Mouse (Mus musculus): ENCODE data around the gene Dhx33. TPM values are rescaled to one million over a fixed set of nuclear protein-coding genes. Genes with fewer than 3 reads are reported as not detected.

Dhx33 gene
- polyA plus RNA-seq, 1 experiment from 2014 or later = 12.1 TPM

DNA sequence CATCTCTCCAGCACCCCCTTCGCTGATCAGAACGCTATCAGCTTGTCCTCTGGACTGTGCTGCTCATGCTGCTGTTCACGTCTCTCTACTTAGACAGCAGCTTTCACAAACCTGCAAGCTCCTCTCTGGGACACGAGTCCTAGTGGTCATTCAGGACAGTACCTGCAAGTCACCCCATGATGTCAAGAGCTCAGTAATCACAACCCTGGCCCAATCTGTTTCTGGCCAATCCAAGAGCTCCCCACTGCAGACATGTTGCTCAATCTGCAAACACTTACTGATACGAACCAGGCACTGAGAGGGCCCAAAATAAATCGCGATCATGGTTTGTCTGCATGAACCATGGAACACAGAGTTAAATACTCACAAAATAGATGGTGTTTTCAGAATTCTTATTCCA, 8.5 kb upstream of the Dhx33 start:
- H3K4me2 ChIP-seq (ENCODE audit: low read length) = no peak overlapping the region

DNA sequence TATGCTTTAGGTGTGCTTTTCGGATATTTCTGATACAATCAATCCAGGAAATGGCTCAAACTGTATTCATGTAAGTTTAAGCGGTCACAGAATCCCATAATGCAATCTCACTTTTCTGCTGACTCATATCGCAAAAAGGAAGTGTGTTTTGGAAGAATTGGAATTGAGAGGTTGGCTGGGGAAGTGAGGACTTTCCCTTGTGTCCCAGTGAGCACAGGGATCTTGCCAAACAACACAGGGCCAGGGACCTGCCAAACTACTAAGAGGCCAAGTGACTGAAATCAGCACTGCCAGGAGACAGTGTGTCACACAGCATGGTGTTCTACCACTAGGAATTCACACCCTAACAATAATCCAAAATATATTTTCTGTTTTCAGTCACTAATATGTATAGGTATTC, 4.1 kb upstream of the Dhx33 start:
- no peaks in the 10 kb centered on the region for H3K27me3 ChIP-seq (ENCODE audit: insufficient read depth, low read length)
- H3K9ac ChIP-seq (ENCODE audit: low read depth, low read length) = no peak overlapping the region
- WGBS = 89% methylated on average over 3 of the region's 3 CpGs
- H3K4me2 ChIP-seq (ENCODE audit: low read length) = no peak overlapping the region
- H3K9me3 ChIP-seq (replicated peaks; ENCODE audit: low read length) = no peaks in the 10 kb centered on the region
- H3K4me1 ChIP-seq (replicated peaks; ENCODE audit: insufficient read depth, low read length) = no peaks in the 10 kb centered on the region
- no peak overlapping the region for H3K27ac ChIP-seq
- H3K4me3 ChIP-seq (replicated peaks; ENCODE audit: low read depth, low read length) = no peak overlapping the region
- no peak for TF ChIP-seq CTCF (IDR thresholded peaks at IDR 0.05; ENCODE audit: low read depth)
- peaks cover 36% of the 10 kb centered on the region for H3K36me3 ChIP-seq (ENCODE audit: insufficient read depth, low read length)
- ATAC-seq (replicated peaks; ENCODE audit: low FRiP score, low read depth) (no peak), DNase-seq (ENCODE audit: low spot score) (no peak)

More for the DNA sequence above, 8.5 kb upstream of the Dhx33 start:
- Histone ChIP-seq H3K36me3 (ENCODE audit: insufficient read depth, low read length) (peaks cover 42% of the 10 kb centered on the region), H3K4me1 (replicated peaks; ENCODE audit: insufficient read depth, low read length) (no peaks in the 10 kb centered on the region), H3K27me3 (ENCODE audit: insufficient read depth, low read length) (no peaks in the 10 kb centered on the region), H3K9me3 (replicated peaks; ENCODE audit: low read length) (no peaks in the 10 kb centered on the region), H3K27ac (no peak overlapping the region), H3K9ac (ENCODE audit: low read depth, low read length) (no peak overlapping the region), H3K4me3 (replicated peaks; ENCODE audit: low read depth, low read length) (no peak overlapping the region)
- WGBS = 94% methylated on average over 7 of the region's 7 CpGs
- TF ChIP-seq CTCF (IDR thresholded peaks at IDR 0.05; ENCODE audit: low read depth) = no peak
- ATAC-seq (replicated peaks; ENCODE audit: low FRiP score, low read depth) (no peak), DNase-seq (ENCODE audit: low spot score) (no peak)

DNA sequence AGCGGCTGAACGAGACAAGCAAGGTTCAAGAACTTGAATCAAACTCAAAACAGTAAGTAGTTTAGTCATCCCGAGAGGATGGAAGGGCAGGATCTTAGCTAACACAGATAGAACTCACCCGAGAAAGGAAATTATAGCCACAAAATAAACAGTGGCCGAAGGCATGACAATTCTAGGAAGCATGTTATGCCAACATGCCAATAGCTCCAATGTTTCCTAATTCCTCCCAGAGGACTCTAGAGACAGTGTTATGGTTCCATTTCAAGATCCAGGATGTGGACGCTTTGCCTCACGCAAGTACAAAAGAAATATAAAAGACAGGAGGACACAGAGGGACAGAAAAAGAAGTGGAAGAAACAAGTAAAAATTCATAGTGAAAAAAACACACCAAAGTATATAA, 3.6 kb upstream of the Dhx33 start:
- H3K4me1 ChIP-seq (replicated peaks; ENCODE audit: insufficient read depth, low read length) = 0 out of 2 replicates have a peak, but pooled peaks cover 4% of the 10 kb centered on the region
- H3K27ac ChIP-seq = no peak overlapping the region
- TF ChIP-seq CTCF (IDR thresholded peaks at IDR 0.05; ENCODE audit: low read depth) = no peak
- no peak overlapping the region for H3K4me3 ChIP-seq (replicated peaks; ENCODE audit: low read depth, low read length)
- ATAC-seq (replicated peaks; ENCODE audit: low FRiP score, low read depth) (no peak), DNase-seq (ENCODE audit: low spot score) (no peak)
- H3K9me3 ChIP-seq (replicated peaks; ENCODE audit: low read length) = no peaks in the 10 kb centered on the region
- H3K9ac ChIP-seq (ENCODE audit: low read depth, low read length) = no peak overlapping the region
- no peaks in the 10 kb centered on the region for H3K27me3 ChIP-seq (ENCODE audit: insufficient read depth, low read length)
- H3K36me3 ChIP-seq (ENCODE audit: insufficient read depth, low read length) = peaks cover 34% of the 10 kb centered on the region
- no peak overlapping the region for H3K4me2 ChIP-seq (ENCODE audit: low read length)
- 83% methylated on average over 7 of the region's 7 CpGs for whole genome bisulfite sequencing

DNA sequence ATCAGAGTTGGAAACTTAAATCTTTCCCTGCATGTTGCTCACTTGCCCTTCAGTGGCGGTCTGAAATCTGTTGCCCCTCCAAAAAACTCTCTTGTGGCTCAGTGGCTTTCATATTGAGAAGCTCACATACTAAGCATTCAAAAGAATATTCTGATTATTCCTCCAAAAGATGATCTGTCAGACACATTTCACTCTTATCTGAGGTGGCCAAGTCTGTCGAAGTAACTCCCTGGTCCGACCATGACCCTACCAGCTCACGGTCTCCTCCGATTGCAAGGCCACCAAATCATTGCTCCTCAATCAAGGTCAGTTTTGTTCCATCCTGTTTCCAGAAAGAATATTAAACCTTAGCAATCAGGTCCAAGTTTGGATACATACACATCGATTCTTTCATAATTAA, 2.8 kb upstream of the Dhx33 start:
- no peak for DNase-seq (ENCODE audit: low spot score)
- Histone ChIP-seq H3K27ac (no peak overlapping the region), H3K9ac (ENCODE audit: low read depth, low read length) (no peak overlapping the region), H3K9me3 (replicated peaks; ENCODE audit: low read length) (no peaks in the 10 kb centered on the region), H3K27me3 (ENCODE audit: insufficient read depth, low read length) (no peaks in the 10 kb centered on the region), H3K4me3 (replicated peaks; ENCODE audit: low read depth, low read length) (no peak overlapping the region), H3K36me3 (ENCODE audit: insufficient read depth, low read length) (peaks cover 26% of the 10 kb centered on the region), H3K4me1 (replicated peaks; ENCODE audit: insufficient read depth, low read length) (0 out of 2 replicates have a peak, but pooled peaks cover 5% of the 10 kb centered on the region), H3K4me2 (ENCODE audit: low read length) (no peak overlapping the region)
- no peak for ATAC-seq (replicated peaks; ENCODE audit: low FRiP score, low read depth)
- 93% methylated on average over 6 of the region's 6 CpGs for WGBS
- no peak for TF ChIP-seq CTCF (IDR thresholded peaks at IDR 0.05; ENCODE audit: low read depth)

DNA sequence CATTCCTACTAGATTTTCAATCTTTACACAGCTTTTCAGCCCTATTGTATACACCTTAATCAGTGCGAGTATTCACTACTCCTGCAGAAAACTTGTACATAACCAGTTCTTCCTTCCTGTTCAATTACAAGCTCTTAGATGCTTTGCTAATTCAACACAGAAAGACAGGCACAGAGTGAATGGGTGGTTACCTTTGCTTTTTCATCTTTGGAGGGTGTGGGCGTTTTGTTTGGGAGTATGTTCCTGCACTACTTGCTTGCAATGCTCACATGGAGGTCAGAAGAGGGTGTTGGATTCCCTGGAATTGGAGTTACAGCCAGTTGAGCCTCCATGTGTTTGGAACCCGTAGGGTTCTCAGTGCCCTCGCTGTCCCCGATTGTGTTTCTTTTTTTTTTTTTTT, 809 bp upstream of the Dhx33 start:
- 0 out of 2 replicates have a peak, but pooled peaks cover 5% of the 10 kb centered on the region for H3K4me1 ChIP-seq (replicated peaks; ENCODE audit: insufficient read depth, low read length)
- 0 out of 2 replicates have a peak overlapping the region, but pooled peaks have one; percentile 18 for H3K9ac ChIP-seq (ENCODE audit: low read depth, low read length)
- H3K36me3 ChIP-seq (ENCODE audit: insufficient read depth, low read length) = peaks cover 20% of the 10 kb centered on the region
- peak overlapping the region; percentile 53 for H3K4me2 ChIP-seq (ENCODE audit: low read length)
- no peaks in the 10 kb centered on the region for H3K27me3 ChIP-seq (ENCODE audit: insufficient read depth, low read length)
- 45% methylated on average over 5 of the region's 5 CpGs for WGBS
- ATAC-seq (replicated peaks; ENCODE audit: low FRiP score, low read depth) = no peak
- no peak overlapping the region for H3K27ac ChIP-seq
- H3K9me3 ChIP-seq (replicated peaks; ENCODE audit: low read length) = no peaks in the 10 kb centered on the region
- no peak for TF ChIP-seq CTCF (IDR thresholded peaks at IDR 0.05; ENCODE audit: low read depth)
- DNase-seq (ENCODE audit: low spot score) = no peak
- H3K4me3 ChIP-seq (replicated peaks; ENCODE audit: low read depth, low read length) = peak overlapping the region; percentile 93

DNA sequence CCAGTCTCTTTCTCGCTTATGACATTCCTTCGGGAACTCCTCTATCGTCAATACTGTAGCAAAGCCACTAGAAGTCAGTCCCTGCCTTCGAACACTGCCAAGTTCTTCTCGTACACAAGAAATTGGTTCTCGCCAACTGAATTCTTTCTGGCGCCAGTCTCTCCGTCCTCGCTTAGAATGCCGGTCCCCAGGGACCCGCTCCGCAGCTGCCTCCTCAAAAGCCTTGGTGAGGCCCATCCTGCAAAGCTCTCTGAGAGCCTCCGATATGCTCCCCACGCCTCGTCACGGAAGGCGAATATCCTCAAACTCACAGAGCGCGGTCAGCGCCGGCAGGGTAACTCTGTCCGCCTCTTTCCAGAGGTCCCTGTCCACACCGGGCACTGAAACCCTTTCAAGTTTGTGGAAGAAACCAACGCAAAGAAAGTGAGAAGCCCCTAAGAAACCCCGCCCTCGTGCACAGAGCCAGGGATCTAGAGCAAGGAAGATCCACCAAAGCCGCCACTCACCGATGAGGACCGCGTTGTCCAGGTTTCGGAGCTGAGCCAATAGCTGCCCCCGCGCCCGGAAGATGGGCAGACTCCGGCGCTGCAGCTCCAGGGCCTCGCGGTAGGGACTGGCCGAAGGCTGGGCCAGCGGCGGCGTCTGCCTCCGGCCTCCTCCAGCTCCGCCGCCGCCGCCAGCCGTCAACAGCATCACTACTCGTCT, 474 bp downstream of the Dhx33 start:
- H3K4me1 ChIP-seq (replicated peaks; ENCODE audit: insufficient read depth, low read length) = 0 out of 2 replicates have a peak, but pooled peaks cover 5% of the 10 kb centered on the region
- no peak for TF ChIP-seq CTCF (IDR thresholded peaks at IDR 0.05; ENCODE audit: low read depth)
- no peaks in the 10 kb centered on the region for H3K27me3 ChIP-seq (ENCODE audit: insufficient read depth, low read length)
- peak; percentile 79 for ATAC-seq (replicated peaks; ENCODE audit: low FRiP score, low read depth)
- peak overlapping the region; percentile 75 for H3K4me2 ChIP-seq (ENCODE audit: low read length)
- under 1% methylated on average over 49 of the region's 49 CpGs for WGBS
- H3K9me3 ChIP-seq (replicated peaks; ENCODE audit: low read length) = no peaks in the 10 kb centered on the region
- H3K4me3 ChIP-seq (replicated peaks; ENCODE audit: low read depth, low read length) = peak overlapping the region; percentile 93
- peaks cover 18% of the 10 kb centered on the region for H3K36me3 ChIP-seq (ENCODE audit: insufficient read depth, low read length)
- H3K27ac ChIP-seq = peak overlapping the region; percentile 76
- peak overlapping the region; percentile 71 for H3K9ac ChIP-seq (ENCODE audit: low read depth, low read length)
- peak; percentile 49 for DNase-seq (ENCODE audit: low spot score)
